Mouse (Mus musculus): ENCODE measurements around the gene Tmem238.

GRCm38 (mm10) chr7:4771202-4771601 lies 18.3 kb downstream of the Tmem238 start, which contains the start of gene Fam71e2:
- TF ChIP-seq CTCF (IDR thresholded peaks at IDR 0.05; ENCODE audit: borderline replicate concordance, insufficient read depth, low read length), result no peak
- no peak for TF ChIP-seq POLR2A (IDR thresholded peaks at IDR 0.05; ENCODE audit: low read depth, low read length)

All from embryonic fibroblast, embryonic 13.5 days (primary cell).